In the genomic region with DNA sequence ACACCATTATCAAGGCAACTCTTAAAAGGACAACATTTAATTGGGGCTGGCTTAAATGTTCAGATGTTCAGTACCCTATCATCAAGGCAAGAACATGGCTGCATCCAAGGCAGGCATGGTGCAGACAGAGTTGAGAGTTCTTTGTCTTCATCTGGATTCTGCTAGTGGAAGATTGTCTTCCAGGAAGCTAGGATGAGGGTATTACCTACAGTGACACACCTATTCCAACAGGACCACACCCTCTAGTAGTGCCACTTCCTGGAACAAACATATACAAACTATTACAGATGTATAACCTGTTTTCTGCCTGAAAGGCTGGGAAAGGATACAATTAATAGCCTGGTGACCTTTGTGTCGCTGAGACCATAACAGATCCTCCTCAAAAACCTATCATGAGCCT, we compare ENCODE assay signal across 30 mouse cellular contexts. TPM values are rescaled to one million over a fixed set of nuclear protein-coding genes. Genes with fewer than 3 reads are reported as not detected.
"Had no signal": no experiment of that assay in that cellular context is flagged by ENCODE, and none has a peak within 500 bp of the region (broad histone marks: within the 10 kb centered on the region; RNA-seq: fewer than 3 reads in every experiment).

No protein-coding gene starts in this region.

- H3K4me1 ChIP-seq: limb, embryonic 12.5 days; limb, embryonic 15.5 days; lung, embryonic 15.5 days; megakaryocyte, embryonic 14.5 days; midbrain, embryonic 10.5 days; midbrain, embryonic 13.5 days; neural tube, embryonic 13.5 days; stomach, embryonic 15.5 days had no signal

- H3K9me3 ChIP-seq: limb, embryonic 12.5 days; limb, embryonic 15.5 days; lung, embryonic 15.5 days; midbrain, embryonic 10.5 days; midbrain, embryonic 13.5 days; neural tube, embryonic 13.5 days; stomach, embryonic 15.5 days had no signal

- H3K9ac ChIP-seq: limb, embryonic 12.5 days; limb, embryonic 15.5 days; lung, embryonic 15.5 days; midbrain, embryonic 13.5 days; neural tube, embryonic 13.5 days; stomach, embryonic 15.5 days had no signal

- H3K4me3 ChIP-seq: limb, embryonic 12.5 days; limb, embryonic 15.5 days; lung, embryonic 15.5 days; megakaryocyte, embryonic 14.5 days; midbrain, embryonic 10.5 days; midbrain, embryonic 13.5 days; myocyte; neural tube, embryonic 13.5 days; stomach, embryonic 15.5 days had no signal

- H3K36me3 ChIP-seq: limb, embryonic 12.5 days; limb, embryonic 15.5 days; lung, embryonic 15.5 days; midbrain, embryonic 10.5 days; midbrain, embryonic 13.5 days; neural tube, embryonic 13.5 days; stomach, embryonic 15.5 days had no signal

- H3K27me3 ChIP-seq: limb, embryonic 12.5 days; limb, embryonic 15.5 days; lung, embryonic 15.5 days; megakaryocyte, embryonic 14.5 days; midbrain, embryonic 13.5 days; neural tube, embryonic 13.5 days; stomach, embryonic 15.5 days had no signal

- DNase-seq: kidney, adult 2 months; kidney, postnatal 10 days; kidney, postnatal 4 days; left cerebral cortex, postnatal 4 days; lung, adult 18-20 months; lung, postnatal 10 days; lung, postnatal 36 days; retina, postnatal 1 day; right cerebral cortex, postnatal 25 days; spleen, adult 18-20 months; thymus, adult 18-20 months; thymus, postnatal 36 days had no signal

- ATAC-seq: midbrain, embryonic 13.5 days; midbrain, embryonic 16.5 days had no signal

- H3K27ac ChIP-seq: limb, embryonic 12.5 days; limb, embryonic 15.5 days; lung, embryonic 15.5 days; midbrain, embryonic 10.5 days; midbrain, embryonic 13.5 days; neural tube, embryonic 13.5 days; stomach, embryonic 15.5 days had no signal

- H3K4me2 ChIP-seq: limb, embryonic 12.5 days; limb, embryonic 15.5 days; lung, embryonic 15.5 days; midbrain, embryonic 13.5 days; neural tube, embryonic 13.5 days; stomach, embryonic 15.5 days had no signal

RNA-seq across cellular contexts. Expression of gene Hsd3b1, which starts 10.7 kb away (rescaled TPM):
- total RNA-seq: layer of hippocampus, postnatal 14 days; left cerebral cortex, postnatal 14 days; left cerebral cortex, postnatal 4 days; monocyte, adult 5-6 weeks; neutrophil, adult 5-6 weeks had no signal
- polyA plus RNA-seq: kidney, embryonic 14.5 days; limb, embryonic 15.5 days; lung, embryonic 15.5 days; midbrain, embryonic 16.5 days; myocyte; neural tube, embryonic 13.5 days had no signal

RNA-seq across cellular contexts. Expression of gene Hsd3b6, which starts 34.7 kb away (rescaled TPM):
- total RNA-seq: layer of hippocampus, adult 8-10 months; layer of hippocampus, postnatal 14 days; left cerebral cortex, adult 8-10 months; left cerebral cortex, postnatal 14 days; left cerebral cortex, postnatal 4 days; monocyte, adult 5-6 weeks; neutrophil, adult 5-6 weeks had no signal
- polyA plus RNA-seq: kidney, adult 2 months; myocyte; urinary bladder, adult 2 months had no signal

RNA-seq across cellular contexts. Expression of gene Hao2, which starts 44.1 kb away (rescaled TPM):
- total RNA-seq: layer of hippocampus, adult 8-10 months; layer of hippocampus, postnatal 14 days; left cerebral cortex, adult 8-10 months; left cerebral cortex, postnatal 14 days; left cerebral cortex, postnatal 4 days; monocyte, adult 5-6 weeks; neutrophil, adult 5-6 weeks had no signal
- polyA plus RNA-seq: limb, embryonic 12.5 days; limb, embryonic 15.5 days; midbrain, embryonic 13.5 days; midbrain, embryonic 16.5 days; myocyte; neural tube, embryonic 13.5 days had no signal
